Mouse (Mus musculus) erythroblast, embryonic 14.5 days (primary cell): Measurements from ENCODE around the gene Mboat7. TPM values are rescaled to one million over a fixed set of nuclear protein-coding genes. Genes with fewer than 3 reads are reported as not detected.

Experiments used
- H3K27me3 ChIP-seq: 2 replicates; pipeline ENCODE4 v1.6.1; 2012; ENCODE audit warnings: inconsistent platforms; ENCODE audit not compliant: control insufficient read depth
- H3K36me3 ChIP-seq: 2 replicates; pipeline ENCODE4 v1.6.1; 2012; ENCODE audit warnings: mild to moderate bottlenecking, inconsistent platforms; ENCODE audit not compliant: control insufficient read depth
- H3K4me1 ChIP-seq: 2 replicates; pipeline ENCODE4 v1.6.1; 2012; ENCODE audit warnings: inconsistent platforms; ENCODE audit not compliant: control insufficient read depth
- H3K4me3 ChIP-seq: replicated peaks from 2 replicates; pipeline ENCODE3; 2012; ENCODE audit warnings: moderate library complexity, mild to moderate bottlenecking, inconsistent platforms
- H3K9me3 ChIP-seq: 2 replicates; pipeline ENCODE4 v1.6.1; 2012; ENCODE audit warnings: low read length, inconsistent platforms, mixed read lengths; ENCODE audit not compliant: control insufficient read depth
- GATA1 ChIP-seq: IDR thresholded peaks from 2 replicates; pipeline ENCODE4 v1.6.1; 2012; ENCODE audit warnings: low read length, inconsistent platforms, mixed read lengths
- TAL1 ChIP-seq: IDR thresholded peaks from 3 replicates; pipeline ENCODE4 v1.6.1; 2012; ENCODE audit warnings: low read length, inconsistent platforms, mixed read lengths
- polyA plus RNA-seq: library from polyadenylated mRNA; stranded (reverse); fragments of >175 nt; gene quantifications from 2 replicates; pipeline ENCODE4 v1.2.3, GENCODE M21; 2012

Gene Mboat7
- polyA plus RNA-seq, 1 experiment = 0.58 TPM

- Histone ChIP-seq H3K27me3 (no peaks in the 10 kb centered on the region), H3K9me3 (no peaks in the 10 kb centered on the region), H3K4me3 (peak overlapping the region; percentile 83), H3K36me3 (peaks cover 62% of the 10 kb centered on the region), H3K4me1 (peaks cover 45% of the 10 kb centered on the region)
- TF ChIP-seq GATA1 = no peak
- TF ChIP-seq TAL1 = no peak
Measured at GRCm38 (mm10) chr7:3646641-3647040, 46.7 kb downstream of the Mboat7 start.

GRCm38 (mm10) chr7:3646188-3646587, 47.1 kb downstream of the Mboat7 start:
- Histone ChIP-seq H3K9me3 (no peaks in the 10 kb centered on the region), H3K36me3 (peaks cover 62% of the 10 kb centered on the region), H3K4me3 (peak overlapping the region; percentile 83), H3K27me3 (no peaks in the 10 kb centered on the region), H3K4me1 (peaks cover 45% of the 10 kb centered on the region)
- no peak for TF ChIP-seq GATA1
- TF ChIP-seq TAL1 = no peak

- no peaks in the 10 kb centered on the region for H3K9me3 ChIP-seq
- H3K4me1 ChIP-seq = peaks cover 45% of the 10 kb centered on the region
- no peaks in the 10 kb centered on the region for H3K27me3 ChIP-seq
- TF ChIP-seq TAL1 (no peak), GATA1 (no peak)
- peak overlapping the region; percentile 83 for H3K4me3 ChIP-seq
- H3K36me3 ChIP-seq = peaks cover 62% of the 10 kb centered on the region
Measured at GRCm38 (mm10) chr7:3645488-3646025, 47.8 kb downstream of the Mboat7 start.

- Histone ChIP-seq H3K4me3 (peak within 1 kb of the TSS; percentile 83), H3K9me3 (no peaks in the 10 kb centered on the region), H3K36me3 (peaks cover 62% of the 10 kb centered on the region), H3K4me1 (peaks cover 45% of the 10 kb centered on the region), H3K27me3 (no peaks in the 10 kb centered on the region)
- TF ChIP-seq GATA1 (peak; percentile 36; the same call in 1 of the 2 replicates), TAL1 (no peak)
Measured at GRCm38 (mm10) chr7:3644672-3645487, 48.4 kb downstream of the Mboat7 start, which contains the start of gene Cnot3. TSS of gene Cnot3 (plus strand) at chr7:3645268.

DNA sequence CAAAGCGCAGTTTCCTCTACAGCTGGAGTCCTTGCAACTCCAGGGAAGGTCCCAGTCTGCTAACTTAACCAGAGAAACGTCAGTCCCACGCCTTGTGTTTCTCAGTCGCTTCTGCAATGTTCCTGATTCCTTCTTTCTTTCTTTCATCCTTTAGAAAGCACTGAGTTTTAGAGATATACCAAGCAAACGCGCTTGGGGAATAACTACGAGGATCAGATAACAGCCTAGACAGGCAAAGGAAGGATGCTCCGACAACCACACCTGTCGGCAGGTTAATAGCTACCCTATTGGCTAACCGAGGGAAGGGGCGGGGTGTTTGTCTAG, 49.0 kb downstream of the Mboat7 start:
- peaks cover 45% of the 10 kb centered on the region for H3K4me1 ChIP-seq
- peaks cover 62% of the 10 kb centered on the region for H3K36me3 ChIP-seq
- TF ChIP-seq GATA1 (peak; percentile 72), TAL1 (no peak)
- no peaks in the 10 kb centered on the region for H3K27me3 ChIP-seq
- H3K4me3 ChIP-seq = peak overlapping the region; percentile 83
- H3K9me3 ChIP-seq = no peaks in the 10 kb centered on the region

DNA sequence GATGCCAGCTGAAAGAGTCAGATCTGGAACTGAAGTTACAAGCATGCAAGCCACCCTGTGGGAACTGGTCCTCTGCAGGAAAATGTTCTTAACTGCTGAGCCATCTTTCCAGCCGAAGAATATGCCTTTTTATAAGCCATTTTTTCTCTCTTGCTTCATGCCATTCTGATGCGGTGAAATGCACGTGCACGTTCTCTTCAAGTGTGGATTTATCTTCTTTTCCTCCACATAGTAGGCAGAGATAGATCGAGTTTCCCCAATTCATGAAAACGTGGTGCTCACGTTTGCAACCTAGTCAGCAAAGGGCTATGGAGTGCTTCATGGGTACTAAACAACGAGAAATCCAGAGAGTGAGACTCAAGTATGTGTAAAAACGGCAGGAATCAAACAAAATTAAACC, 49.5 kb downstream of the Mboat7 start:
- H3K4me1 ChIP-seq = peaks cover 44% of the 10 kb centered on the region
- no peaks in the 10 kb centered on the region for H3K9me3 ChIP-seq
- H3K36me3 ChIP-seq = peaks cover 62% of the 10 kb centered on the region

GRCm38 (mm10) chr7:3643412-3643811, 49.9 kb downstream of the Mboat7 start:
- Histone ChIP-seq H3K36me3 (peaks cover 62% of the 10 kb centered on the region), H3K9me3 (no peaks in the 10 kb centered on the region), H3K4me1 (peaks cover 40% of the 10 kb centered on the region), H3K4me3 (no peak overlapping the region), H3K27me3 (no peaks in the 10 kb centered on the region)
- TF ChIP-seq TAL1 (no peak), GATA1 (no peak)

More for the DNA sequence above, 49.5 kb downstream of the Mboat7 start:
- TF ChIP-seq GATA1 (no peak), TAL1 (no peak)
- H3K4me3 ChIP-seq = peak overlapping the region; percentile 83
- no peaks in the 10 kb centered on the region for H3K27me3 ChIP-seq

DNA sequence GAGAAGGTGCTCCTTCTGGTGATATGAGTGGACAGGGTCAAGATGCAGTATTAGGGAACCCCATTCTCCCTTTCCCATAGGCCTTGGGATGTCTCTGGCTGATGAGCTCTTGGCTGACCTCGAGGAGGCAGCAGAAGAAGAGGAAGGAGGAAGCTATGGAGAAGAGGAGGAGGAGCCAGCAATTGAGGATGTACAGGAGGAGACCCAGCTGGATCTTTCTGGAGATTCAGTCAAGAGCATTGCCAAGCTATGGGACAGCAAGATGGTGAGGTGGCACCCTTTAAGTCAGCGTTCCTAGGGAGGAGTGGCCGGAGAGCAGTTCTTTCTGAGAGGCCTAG, 62.9 kb downstream of the Mboat7 start:
- H3K4me1 ChIP-seq = peaks cover 32% of the 10 kb centered on the region

More for the DNA sequence above, 62.9 kb downstream of the Mboat7 start:
- Histone ChIP-seq H3K36me3 (peaks cover 65% of the 10 kb centered on the region), H3K4me3 (peak overlapping the region; percentile 77), H3K27me3 (no peaks in the 10 kb centered on the region), H3K9me3 (no peaks in the 10 kb centered on the region)
- TF ChIP-seq GATA1 = no peak
- no peak for TF ChIP-seq TAL1
